Mouse (Mus musculus) forebrain, embryonic 14.5 days (tissue): ENCODE data around the gene Rpl37. TPM values are rescaled to one million over a fixed set of nuclear protein-coding genes. Genes with fewer than 3 reads are reported as not detected.

Experiments
- ATAC-seq: fragments of 200-750 bp; cut with Nextera tagmentation; 2 replicates; pipeline ENCODE4 v1.8.0; 2017; ENCODE audit warnings: mild to moderate bottlenecking, moderate library complexity
- DNase-seq: peaks from one replicate; pipeline ENCODE4 v3.0.0-alpha.2; 2015; ENCODE audit warnings: low spot score
- H3K27ac ChIP-seq: fragments of 300-500 bp; sonication (generic); 2 replicates; pipeline ENCODE4 v1.5.1; 2014; ENCODE audit warnings: low read depth, mild to moderate bottlenecking, control low read depth, low read length, moderate library complexity
- H3K27me3 ChIP-seq: fragments of 300-500 bp; sonication (generic); replicated peaks from 2 replicates; pipeline ENCODE4 v1.6.1; 2014; ENCODE audit warnings: low read length, control low read depth, mixed read lengths; ENCODE audit not compliant: control insufficient read depth, insufficient read depth
- H3K36me3 ChIP-seq: fragments of 300-500 bp; sonication (generic); 2 replicates; pipeline ENCODE4 v1.6.1; 2014; ENCODE audit warnings: low read length, control low read depth; ENCODE audit not compliant: control insufficient read depth, insufficient read depth
- H3K4me1 ChIP-seq: fragments of 300-500 bp; sonication (generic); 2 replicates; pipeline ENCODE4 v1.6.1; 2014; ENCODE audit warnings: antibody characterized with exemption, low read length, control low read depth; ENCODE audit not compliant: control insufficient read depth, insufficient read depth
- H3K4me2 ChIP-seq: fragments of 300-500 bp; sonication (generic); 2 replicates; pipeline ENCODE4 v1.6.1; 2014; ENCODE audit warnings: mild to moderate bottlenecking, control low read depth, low read length
- H3K4me3 ChIP-seq: fragments of 300-500 bp; sonication (generic); 2 replicates; pipeline ENCODE4 v1.5.1; 2014; ENCODE audit warnings: low read depth, low read length, control low read depth
- H3K9ac ChIP-seq: fragments of 300-500 bp; sonication (generic); 2 replicates; pipeline ENCODE4 v1.6.1; 2014; ENCODE audit warnings: mild to moderate bottlenecking, low read length, control low read depth, moderate library complexity
- H3K9me3 ChIP-seq: fragments of 300-500 bp; sonication (generic); replicated peaks from 2 replicates; pipeline ENCODE4 v1.6.1; 2016; ENCODE audit warnings: low read length, control low read depth, mixed read lengths; ENCODE audit not compliant: control insufficient read depth
- WGBS: fragments of 180-500 bp; shearing (Covaris S2); extraction: QIAGEN DNeasy Blood & Tissue Kit; methylation state at CpG from one replicate; pipeline ENCODE4 v1.1.7; 2014; 5-methylcytosine and 5-hydroxymethylcytosine counted together
- polyA plus RNA-seq: library from polyadenylated mRNA; unstranded; fragments of >200 nt; fragmentation: Nextera tagmentation; extraction: Ambion mirVana; gene quantifications from 2 replicates; pipeline ENCODE4 v1.2.1, GENCODE M21; 2014

Rpl37 gene
- polyA plus RNA-seq, result 391 and 567 TPM in 2 replicates

GRCm38 (mm10) chr15:5116270-5117030, at the start of gene Rpl37:
TSS of gene Rpl37 (plus strand) at chr15:5116645.
- Histone ChIP-seq H3K4me1 (peaks cover 14% of the 10 kb centered on the region), H3K27ac (peak within 1 kb of the TSS; percentile 87), H3K9ac (peak within 1 kb of the TSS; percentile 97), H3K9me3 (no peaks in the 10 kb centered on the region), H3K36me3 (peaks cover 38% of the 10 kb centered on the region), H3K4me2 (peak within 1 kb of the TSS; percentile 87), H3K27me3 (no peaks in the 10 kb centered on the region), H3K4me3 (peak within 1 kb of the TSS; percentile 93)
- ATAC-seq (peak; percentile 99), DNase-seq (peak; percentile 99)
- WGBS, result under 1% methylated on average over 55 of the region's 55 CpGs

DNA sequence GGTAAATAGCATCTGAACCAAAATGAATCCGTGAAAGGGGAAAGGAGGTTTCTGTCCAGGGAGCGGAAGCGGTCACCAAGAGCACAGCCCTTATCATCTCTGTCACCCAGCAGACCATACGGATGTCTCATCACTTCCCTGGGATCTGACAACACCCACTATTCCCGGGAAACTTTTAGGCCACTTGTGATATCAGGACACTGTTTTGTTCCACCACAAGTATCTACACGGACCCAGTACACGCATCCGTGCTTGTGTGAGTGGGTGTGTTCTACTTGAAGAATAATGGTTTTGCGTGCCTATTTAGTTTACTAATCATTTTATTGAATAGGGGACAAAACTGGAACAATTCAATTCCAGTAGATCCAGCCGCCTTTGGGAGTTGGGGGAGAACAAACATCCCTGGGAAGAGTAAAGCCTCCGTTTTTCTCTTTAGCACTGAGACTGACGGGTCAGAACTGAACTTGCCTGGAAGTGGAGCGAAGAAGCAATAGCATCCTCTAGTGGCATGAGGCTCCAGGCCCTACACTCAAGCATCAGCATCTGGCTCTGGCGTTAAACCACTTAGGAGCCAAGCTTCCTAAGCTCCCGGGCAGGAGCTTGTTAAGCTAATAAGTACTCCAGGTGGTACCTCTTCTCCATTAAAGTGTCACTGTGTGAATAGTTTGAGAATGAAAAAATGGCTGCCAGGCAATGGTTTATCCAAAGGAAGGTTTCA, 47.5 kb upstream of the Rpl37 start:
- ATAC-seq (peak; percentile 54; the same call in 1 of the 2 replicates), DNase-seq (peak; percentile 71)
- Histone ChIP-seq H3K36me3 (no peaks in the 10 kb centered on the region), H3K4me1 (no peaks in the 10 kb centered on the region), H3K9ac (no peak overlapping the region), H3K27ac (no peak overlapping the region), H3K4me2 (no peak overlapping the region), H3K9me3 (no peaks in the 10 kb centered on the region), H3K27me3 (no peaks in the 10 kb centered on the region), H3K4me3 (no peak overlapping the region)
- 57% methylated on average over 15 of the region's 15 CpGs for WGBS

- ATAC-seq (no peak), DNase-seq (no peak)
- Histone ChIP-seq H3K4me1 (no peaks in the 10 kb centered on the region), H3K36me3 (no peaks in the 10 kb centered on the region), H3K27me3 (no peaks in the 10 kb centered on the region), H3K9ac (no peak overlapping the region), H3K4me3 (no peak overlapping the region), H3K9me3 (no peaks in the 10 kb centered on the region), H3K27ac (no peak overlapping the region), H3K4me2 (no peak overlapping the region)
- 76% methylated on average over 1 of the region's 1 CpGs for WGBS
These were observed 35.2 kb upstream of the Rpl37 start for GRCm38 (mm10) chr15:5081235-5081634.

- Histone ChIP-seq H3K4me3 (no peak overlapping the region), H3K9ac (no peak overlapping the region), H3K4me2 (no peak overlapping the region), H3K4me1 (no peaks in the 10 kb centered on the region), H3K27me3 (no peaks in the 10 kb centered on the region), H3K27ac (no peak overlapping the region), H3K36me3 (no peaks in the 10 kb centered on the region), H3K9me3 (no peaks in the 10 kb centered on the region)
- ATAC-seq, result 0 out of 2 replicates have a peak, but pooled peaks have one; percentile 32
- WGBS, result 20% methylated on average over 2 of the region's 2 CpGs
- peak; percentile 49 for DNase-seq
These were observed 30.3 kb upstream of the Rpl37 start for GRCm38 (mm10) chr15:5086162-5086561.

GRCm38 (mm10) chr15:5088850-5089608, 27.4 kb upstream of the Rpl37 start:
- no peaks in the 10 kb centered on the region for H3K27me3 ChIP-seq
- H3K4me2 ChIP-seq, result no peak overlapping the region
- DNase-seq (no peak), ATAC-seq (no peak)
- H3K4me1 ChIP-seq, result no peaks in the 10 kb centered on the region
- H3K9me3 ChIP-seq, result no peaks in the 10 kb centered on the region
- H3K4me3 ChIP-seq, result no peak overlapping the region
- no peak overlapping the region for H3K27ac ChIP-seq
- H3K9ac ChIP-seq, result no peak overlapping the region
- no peaks in the 10 kb centered on the region for H3K36me3 ChIP-seq
- 74% methylated on average over 7 of the region's 7 CpGs for WGBS

GRCm38 (mm10) chr15:5090131-5090530, 26.3 kb upstream of the Rpl37 start:
- no peak overlapping the region for H3K27ac ChIP-seq
- no peak overlapping the region for H3K4me2 ChIP-seq
- ATAC-seq, result no peak
- H3K36me3 ChIP-seq, result no peaks in the 10 kb centered on the region
- 97% methylated on average over 10 of the region's 10 CpGs for WGBS
- no peak for DNase-seq
- H3K4me3 ChIP-seq, result no peak overlapping the region
- H3K9me3 ChIP-seq, result no peaks in the 10 kb centered on the region
- no peak overlapping the region for H3K9ac ChIP-seq
- no peaks in the 10 kb centered on the region for H3K27me3 ChIP-seq
- no peaks in the 10 kb centered on the region for H3K4me1 ChIP-seq

DNA sequence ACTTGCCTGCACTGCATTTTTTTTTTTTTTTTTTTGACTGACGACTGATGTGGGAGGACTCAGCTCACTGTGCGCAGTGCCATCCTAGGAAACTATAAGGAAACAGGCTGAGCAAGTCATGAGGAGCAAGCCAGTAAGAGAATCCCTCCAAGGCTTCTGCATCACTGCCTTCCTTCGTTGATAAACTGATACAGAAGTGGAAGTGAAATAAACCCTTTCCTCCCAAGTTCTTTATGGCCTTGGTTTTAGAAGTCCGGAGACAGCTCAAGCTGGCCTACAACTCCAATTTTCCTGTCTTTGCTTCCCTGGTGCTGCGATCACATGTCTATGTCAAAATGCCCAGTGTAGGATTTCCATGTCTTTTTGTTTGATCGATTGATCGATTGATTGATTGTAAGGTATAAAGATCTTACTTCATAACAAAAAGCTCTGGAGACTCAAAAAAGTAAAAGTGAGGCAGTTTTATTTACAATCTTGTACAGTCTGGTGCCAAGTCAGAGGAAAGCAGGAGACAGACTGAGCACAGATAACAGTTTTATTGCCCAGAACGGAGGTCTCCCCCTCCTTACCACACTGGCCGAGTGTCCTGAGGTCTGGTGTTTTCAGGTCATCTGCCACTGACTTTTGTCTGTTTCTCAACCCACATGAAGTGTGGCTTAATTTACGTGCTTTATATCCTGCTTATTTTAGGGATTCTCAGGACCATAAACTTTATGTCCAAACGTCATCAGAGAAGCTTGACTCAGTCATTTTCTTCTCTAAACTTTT, 20.7 kb upstream of the Rpl37 start:
- no peak for ATAC-seq
- WGBS, result 90% methylated on average over 11 of the region's 11 CpGs
- Histone ChIP-seq H3K27me3 (no peaks in the 10 kb centered on the region), H3K4me2 (no peak overlapping the region), H3K4me1 (no peaks in the 10 kb centered on the region), H3K27ac (no peak overlapping the region), H3K9ac (no peak overlapping the region), H3K36me3 (no peaks in the 10 kb centered on the region), H3K9me3 (no peaks in the 10 kb centered on the region), H3K4me3 (no peak overlapping the region)
- no peak for DNase-seq

DNA sequence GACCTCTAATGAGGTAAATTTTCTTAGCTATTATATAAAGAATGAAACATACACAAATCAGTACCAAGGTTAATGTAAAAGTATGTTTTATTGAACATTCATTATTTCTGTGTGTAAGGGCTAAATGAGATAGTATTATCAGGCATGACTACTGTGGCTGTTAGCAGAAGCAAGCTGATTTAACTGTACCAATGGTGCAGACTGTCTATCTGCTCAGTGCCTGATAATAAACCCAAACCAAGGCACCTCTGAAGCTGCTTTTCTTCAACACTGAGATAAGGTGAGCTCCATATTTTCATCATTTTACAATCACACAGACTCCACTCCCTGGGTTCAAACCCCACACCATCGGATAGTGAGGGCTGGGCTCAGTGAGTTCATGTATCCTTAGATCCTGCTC, 19.1 kb upstream of the Rpl37 start:
- H3K36me3 ChIP-seq, result no peaks in the 10 kb centered on the region
- no peak overlapping the region for H3K9ac ChIP-seq
- no peak overlapping the region for H3K27ac ChIP-seq
- H3K4me2 ChIP-seq, result no peak overlapping the region
- no peak for DNase-seq
- no peaks in the 10 kb centered on the region for H3K4me1 ChIP-seq
- WGBS, result 96% methylated on average over 1 of the region's 1 CpGs
- H3K9me3 ChIP-seq, result no peaks in the 10 kb centered on the region
- H3K4me3 ChIP-seq, result no peak overlapping the region
- no peak for ATAC-seq
- no peaks in the 10 kb centered on the region for H3K27me3 ChIP-seq
